Comparison of ENCODE assay signal across 22 mouse cellular contexts in the genomic region with DNA sequence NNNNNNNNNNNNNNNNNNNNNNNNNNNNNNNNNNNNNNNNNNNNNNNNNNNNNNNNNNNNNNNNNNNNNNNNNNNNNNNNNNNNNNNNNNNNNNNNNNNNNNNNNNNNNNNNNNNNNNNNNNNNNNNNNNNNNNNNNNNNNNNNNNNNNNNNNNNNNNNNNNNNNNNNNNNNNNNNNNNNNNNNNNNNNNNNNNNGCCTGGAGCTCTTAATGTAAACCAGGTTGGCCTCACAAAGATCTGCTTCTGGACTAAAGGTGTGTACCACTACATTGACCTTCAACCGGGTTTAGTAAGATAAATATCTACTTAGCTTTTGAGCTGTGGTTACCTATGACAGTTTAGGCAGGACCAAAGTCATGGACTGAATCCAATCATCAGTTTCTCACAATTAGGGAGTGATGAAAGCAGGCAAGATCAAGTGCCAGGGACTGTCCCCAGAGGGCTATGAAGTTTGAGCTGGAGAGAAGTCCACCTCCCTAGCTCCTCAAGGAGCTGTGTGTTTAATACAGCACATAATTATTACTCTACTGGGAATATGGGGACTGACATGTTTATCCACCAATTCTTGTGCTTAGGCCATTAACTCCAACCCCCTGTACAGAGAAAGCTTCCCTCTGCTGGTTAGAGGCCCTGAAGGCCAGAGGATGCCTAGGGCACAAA. TPM values are rescaled to one million over a fixed set of nuclear protein-coding genes. Genes with fewer than 3 reads are reported as not detected.
DNase-seq lines count a peak whose midpoint lies in the region; ATAC-seq lines count a peak whose summit lies in the region.
"Had no signal": no experiment of that assay in that cellular context is flagged by ENCODE, and none has a peak within 500 bp of the region (broad histone marks: within the 10 kb centered on the region; RNA-seq: fewer than 3 reads in every experiment).

No protein-coding gene starts in this region.

- peak; percentile 8 for DNase-seq in adrenal gland, postnatal 25 days
- no peak for DNase-seq in adrenal gland, adult 18-20 months (ENCODE audit: low spot score in 2 of 2)
- DNase-seq in limb, embryonic 11.5 days (ENCODE audit: low spot score): no peak
- no peak for DNase-seq in limb, embryonic 10.5 days (ENCODE audit: low spot score)
- DNase-seq in retina, embryonic 14.5 days (ENCODE audit: low spot score): no peak
- DNase-seq in urinary bladder, postnatal 10 days (ENCODE audit: low spot score): no peak
- DNase-seq: cerebellum, adult 11-12 months; cerebellum, adult 8-10 months; cerebellum, postnatal 10 days; cerebellum, postnatal 36 days; embryo, embryonic 11 days; gastrocnemius, postnatal 25 days; heart, adult 2 months had no signal

- no peaks in the 10 kb centered on the region for H3K27me3 ChIP-seq in limb, embryonic 11.5 days (ENCODE audit: control insufficient read depth, insufficient read depth, low read length)
- no peaks in the 10 kb centered on the region for H3K27me3 ChIP-seq in limb, embryonic 10.5 days (ENCODE audit: low read depth, poor library complexity, severe bottlenecking)
- H3K27me3 ChIP-seq in embryonic facial prominence, embryonic 15.5 days: no peaks in the 10 kb centered on the region
- peaks cover 4% of the 10 kb centered on the region; the same call in 1 of the 2 replicates for H3K27me3 ChIP-seq in limb, embryonic 12.5 days
- H3K27me3 ChIP-seq: forebrain, embryonic 15.5 days; hindbrain, embryonic 12.5 days; hindbrain, embryonic 15.5 days had no signal

- no peak overlapping the region for H3K27ac ChIP-seq in limb, embryonic 11.5 days (replicated peaks; ENCODE audit: low read depth, low read length)
- no peak overlapping the region for H3K27ac ChIP-seq in limb, embryonic 10.5 days
- no peak overlapping the region for H3K27ac ChIP-seq in embryonic facial prominence, embryonic 15.5 days (replicated peaks)
- H3K27ac ChIP-seq in limb, embryonic 12.5 days: 0 out of 2 replicates have a peak overlapping the region, but pooled peaks have one; percentile 18
- H3K27ac ChIP-seq: forebrain, embryonic 12.5 days; forebrain, embryonic 15.5 days; heart, adult 2 months; heart, embryonic 10.5 days; hindbrain, embryonic 12.5 days; hindbrain, embryonic 15.5 days had no signal

- no peaks in the 10 kb centered on the region for H3K36me3 ChIP-seq in limb, embryonic 11.5 days (ENCODE audit: control insufficient read depth, insufficient read depth, low read length)
- H3K36me3 ChIP-seq in limb, embryonic 10.5 days: no peaks in the 10 kb centered on the region
- no peaks in the 10 kb centered on the region for H3K36me3 ChIP-seq in embryonic facial prominence, embryonic 15.5 days
- no peaks in the 10 kb centered on the region for H3K36me3 ChIP-seq in limb, embryonic 12.5 days
- H3K36me3 ChIP-seq: forebrain, embryonic 12.5 days; forebrain, embryonic 15.5 days; hindbrain, embryonic 12.5 days; hindbrain, embryonic 15.5 days had no signal

- H3K4me2 ChIP-seq in limb, embryonic 11.5 days (ENCODE audit: low read depth, severe bottlenecking): no peak overlapping the region
- no peak overlapping the region for H3K4me2 ChIP-seq in embryonic facial prominence, embryonic 15.5 days (replicated peaks)
- H3K4me2 ChIP-seq in limb, embryonic 12.5 days: no peak overlapping the region
- H3K4me2 ChIP-seq: forebrain, embryonic 12.5 days; forebrain, embryonic 15.5 days; hindbrain, embryonic 12.5 days; hindbrain, embryonic 15.5 days had no signal

- peaks cover 5% of the 10 kb centered on the region; the same call in 1 of the 2 replicates for H3K9me3 ChIP-seq in limb, embryonic 11.5 days (ENCODE audit: control insufficient read depth, low read length)
- 0 out of 2 replicates have a peak, but pooled peaks cover 3% of the 10 kb centered on the region for H3K9me3 ChIP-seq in limb, embryonic 10.5 days (replicated peaks)
- no peaks in the 10 kb centered on the region for H3K9me3 ChIP-seq in embryonic facial prominence, embryonic 15.5 days (replicated peaks)
- peaks cover 9% of the 10 kb centered on the region for H3K9me3 ChIP-seq in limb, embryonic 12.5 days
- H3K9me3 ChIP-seq: forebrain, embryonic 15.5 days; heart, embryonic 10.5 days; hindbrain, embryonic 15.5 days had no signal

- ATAC-seq in limb, embryonic 11.5 days (ENCODE audit: insufficient number of reproducible peaks, low FRiP score, low TSS enrichment, low read depth): 0 out of 2 replicates have a peak, but pooled peaks have one; percentile 33
- ATAC-seq in embryonic facial prominence, embryonic 15.5 days (ENCODE audit: insufficient number of reproducible peaks, low FRiP score, low TSS enrichment, low read depth): peak; percentile 70
- ATAC-seq in limb, embryonic 12.5 days (ENCODE audit: insufficient number of reproducible peaks, insufficient read depth, low FRiP score, low TSS enrichment, low read depth): peak; percentile 81; the same call in 1 of the 2 replicates
- ATAC-seq: CD4-positive, CD25-positive, alpha-beta regulatory T cell, adult 4 months; forebrain, embryonic 15.5 days had no signal

- whole genome bisulfite sequencing in limb, embryonic 11.5 days: 41% methylated on average over 1 of the region's 1 CpGs
- 74% methylated on average over 1 of the region's 1 CpGs for WGBS in limb, embryonic 10.5 days
- WGBS in embryonic facial prominence, embryonic 15.5 days: 33% methylated on average over 1 of the region's 1 CpGs
- WGBS in limb, embryonic 12.5 days: 51% methylated on average over 1 of the region's 1 CpGs

- no peaks in the 10 kb centered on the region for H3K4me1 ChIP-seq in limb, embryonic 11.5 days (ENCODE audit: control insufficient read depth, insufficient read depth, low read length)
- H3K4me1 ChIP-seq in limb, embryonic 10.5 days: peaks cover 11% of the 10 kb centered on the region
- no peaks in the 10 kb centered on the region for H3K4me1 ChIP-seq in embryonic facial prominence, embryonic 15.5 days
- peaks cover 19% of the 10 kb centered on the region for H3K4me1 ChIP-seq in limb, embryonic 12.5 days (replicated peaks)
- H3K4me1 ChIP-seq: hindbrain, embryonic 15.5 days had no signal

- H3K9ac ChIP-seq in limb, embryonic 11.5 days (ENCODE audit: low read length): no peak overlapping the region
- no peak overlapping the region for H3K9ac ChIP-seq in embryonic facial prominence, embryonic 15.5 days
- H3K9ac ChIP-seq in limb, embryonic 12.5 days (replicated peaks): no peak overlapping the region
- H3K9ac ChIP-seq: forebrain, embryonic 12.5 days; forebrain, embryonic 15.5 days; hindbrain, embryonic 12.5 days; hindbrain, embryonic 15.5 days had no signal

- H3K4me3 ChIP-seq in limb, embryonic 11.5 days (ENCODE audit: low read depth, low read length): no peak overlapping the region
- H3K4me3 ChIP-seq in limb, embryonic 10.5 days: no peak overlapping the region
- no peak overlapping the region for H3K4me3 ChIP-seq in embryonic facial prominence, embryonic 15.5 days (replicated peaks)
- H3K4me3 ChIP-seq in limb, embryonic 12.5 days (replicated peaks): no peak overlapping the region
- H3K4me3 ChIP-seq: erythroblast, embryonic 14.5 days; forebrain, embryonic 12.5 days; forebrain, embryonic 15.5 days; heart, adult 2 months; heart, embryonic 10.5 days; hindbrain, embryonic 12.5 days; hindbrain, embryonic 15.5 days had no signal

RNA-seq across cellular contexts. Expression of a gene that starts 32.1 kb away (rescaled TPM):
- total RNA-seq in adrenal gland, postnatal 25 days (2021): 32.3 and 38.0 TPM in 2 replicates
- 10 to 100 TPM; 24.6 to 37.7 TPM for total RNA-seq in adrenal gland, adult 18-20 months (2021)
- polyA plus RNA-seq in limb, embryonic 11.5 days (2014; fragmentation: Nextera tagmentation; extraction: Ambion mirVana): 6.4 and 7.4 TPM in 2 replicates
- 9.0 and 10.5 TPM in 2 replicates for polyA plus RNA-seq in limb, embryonic 10.5 days (2016; fragmentation: Nextera tagmentation; extraction: Ambion mirVana)
- polyA plus RNA-seq in embryonic facial prominence, embryonic 15.5 days (2015; fragmentation: Nextera tagmentation; extraction: Ambion mirVana): 5.5 and 5.9 TPM in 2 replicates
- 8.6 and 9.2 TPM in 2 replicates for polyA plus RNA-seq in limb, embryonic 12.5 days (2016; fragmentation: Nextera tagmentation; extraction: Ambion mirVana)
